Mouse (Mus musculus) ES-Bruce4 (cell line): ENCODE data around the gene Kcns1. TPM values are rescaled to one million over a fixed set of nuclear protein-coding genes. Genes with fewer than 3 reads are reported as not detected.

Experiments used
- H3K27ac ChIP-seq: 2 replicates; pipeline ENCODE4 v1.5.1; 2012; ENCODE audit warnings: low read length, inconsistent platforms; ENCODE audit not compliant: insufficient read depth
- H3K27me3 ChIP-seq: 2 replicates; pipeline ENCODE4 v1.6.1; 2012; ENCODE audit warnings: mild to moderate bottlenecking, low read length, inconsistent platforms; ENCODE audit not compliant: control insufficient read depth, poor library complexity, insufficient read depth, severe bottlenecking
- H3K36me3 ChIP-seq: 2 replicates; pipeline ENCODE4 v1.6.1; 2012; ENCODE audit warnings: inconsistent platforms, mild to moderate bottlenecking, low read length, moderate library complexity; ENCODE audit not compliant: control insufficient read depth, poor library complexity, insufficient read depth, severe bottlenecking
- H3K4me1 ChIP-seq: one replicate; pipeline ENCODE4 v1.8.1; 2011; ENCODE audit warnings: low read length; ENCODE audit not compliant: control insufficient read depth, insufficient read depth
- H3K4me3 ChIP-seq: 2 replicates; pipeline ENCODE4 v1.5.1; 2011; ENCODE audit warnings: low read depth, mild to moderate bottlenecking, low read length
- H3K9ac ChIP-seq: 2 replicates; pipeline ENCODE4 v1.6.1; 2012; ENCODE audit warnings: low read depth, mild to moderate bottlenecking, inconsistent platforms; ENCODE audit not compliant: poor library complexity, severe bottlenecking
- H3K9me3 ChIP-seq: replicated peaks from 2 replicates; pipeline ENCODE4 v1.6.1; 2012; ENCODE audit warnings: mild to moderate bottlenecking, low read length, inconsistent platforms; ENCODE audit not compliant: control insufficient read depth, poor library complexity, insufficient read depth, severe bottlenecking
- CTCF ChIP-seq: IDR thresholded peaks from one replicate; pipeline ENCODE4 v1.8.1; 2011; ENCODE audit warnings: low read depth, low read length
- EP300 ChIP-seq: IDR thresholded peaks from 2 replicates; pipeline ENCODE4 v1.6.1; 2011; ENCODE audit warnings: low read depth, low read length; ENCODE audit not compliant: insufficient read depth
- POLR2A ChIP-seq: IDR thresholded peaks from one replicate; pipeline ENCODE4 v1.8.1; 2011; ENCODE audit warnings: low read length; ENCODE audit not compliant: insufficient read depth
- polyA plus RNA-seq: library from polyadenylated mRNA; stranded (reverse); fragments of >200 nt; gene quantifications from 2 replicates; pipeline ENCODE4 v1.2.4, GENCODE M21; 2011; ENCODE audit warnings: low read depth; ENCODE audit not compliant: missing spikeins, insufficient read depth, insufficient read length

Kcns1 gene
- polyA plus RNA-seq, 1 experiment, result 0.22 TPM

GRCm38 (mm10) chr2:164137754-164138153 is 33.2 kb downstream of the Kcns1 start:
- H3K27ac ChIP-seq, result no peak overlapping the region
- no peaks in the 10 kb centered on the region for H3K9me3 ChIP-seq
- H3K4me1 ChIP-seq, result no peaks in the 10 kb centered on the region
- no peaks in the 10 kb centered on the region for H3K27me3 ChIP-seq
- H3K9ac ChIP-seq, result no peak overlapping the region
- H3K36me3 ChIP-seq, result no peaks in the 10 kb centered on the region
- H3K4me3 ChIP-seq, result no peak overlapping the region
- TF ChIP-seq POLR2A (no peak), CTCF (no peak)

GRCm38 (mm10) chr2:164136393-164136792 is 34.5 kb downstream of the Kcns1 start:
- no peak overlapping the region for H3K27ac ChIP-seq
- H3K4me3 ChIP-seq, result no peak overlapping the region
- no peaks in the 10 kb centered on the region for H3K4me1 ChIP-seq
- H3K27me3 ChIP-seq, result no peaks in the 10 kb centered on the region
- no peak overlapping the region for H3K9ac ChIP-seq
- 0 out of 2 replicates have a peak, but pooled peaks cover 3% of the 10 kb centered on the region for H3K36me3 ChIP-seq
- TF ChIP-seq POLR2A (no peak), CTCF (no peak), EP300 (no peak)
- no peaks in the 10 kb centered on the region for H3K9me3 ChIP-seq

GRCm38 (mm10) chr2:164135367-164135766 is 35.5 kb downstream of the Kcns1 start:
- Histone ChIP-seq H3K27ac (no peak overlapping the region), H3K27me3 (no peaks in the 10 kb centered on the region), H3K36me3 (peaks cover 11% of the 10 kb centered on the region; the same call in 1 of the 2 replicates), H3K9me3 (no peaks in the 10 kb centered on the region), H3K4me1 (no peaks in the 10 kb centered on the region), H3K9ac (no peak overlapping the region), H3K4me3 (no peak overlapping the region)
- TF ChIP-seq EP300 (no peak), POLR2A (no peak), CTCF (no peak)

- H3K27me3 ChIP-seq, result no peaks in the 10 kb centered on the region
- H3K27ac ChIP-seq, result no peak overlapping the region
- H3K9me3 ChIP-seq, result no peaks in the 10 kb centered on the region
- H3K36me3 ChIP-seq, result peaks cover 11% of the 10 kb centered on the region; the same call in 1 of the 2 replicates
- no peak overlapping the region for H3K9ac ChIP-seq
- H3K4me3 ChIP-seq, result no peak overlapping the region
- no peaks in the 10 kb centered on the region for H3K4me1 ChIP-seq
- TF ChIP-seq POLR2A (no peak), CTCF (peak; percentile 7)
Observed at GRCm38 (mm10) chr2:164134563-164134962, 36.4 kb downstream of the Kcns1 start.

- H3K9me3 ChIP-seq, result no peaks in the 10 kb centered on the region
- no peaks in the 10 kb centered on the region for H3K4me1 ChIP-seq
- peaks cover 11% of the 10 kb centered on the region; the same call in 1 of the 2 replicates for H3K36me3 ChIP-seq
- H3K9ac ChIP-seq, result no peak overlapping the region
- no peaks in the 10 kb centered on the region for H3K27me3 ChIP-seq
- TF ChIP-seq CTCF, result no peak
- no peak overlapping the region for H3K4me3 ChIP-seq
- no peak overlapping the region for H3K27ac ChIP-seq
Observed at GRCm38 (mm10) chr2:164131586-164131985, 39.3 kb downstream of the Kcns1 start.

GRCm38 (mm10) chr2:164128576-164129411 is 42.1 kb downstream of the Kcns1 start:
- TF ChIP-seq POLR2A, result no peak
- TF ChIP-seq CTCF, result no peak
- TF ChIP-seq EP300, result no peak
- peaks cover 14% of the 10 kb centered on the region for H3K36me3 ChIP-seq
- no peaks in the 10 kb centered on the region for H3K4me1 ChIP-seq
- no peak overlapping the region for H3K9ac ChIP-seq
- H3K4me3 ChIP-seq, result no peak overlapping the region
- no peaks in the 10 kb centered on the region for H3K27me3 ChIP-seq
- H3K27ac ChIP-seq, result no peak overlapping the region
- no peaks in the 10 kb centered on the region for H3K9me3 ChIP-seq
